Mouse (Mus musculus): ENCODE results near the gene Hist1h2ai.

DNA sequence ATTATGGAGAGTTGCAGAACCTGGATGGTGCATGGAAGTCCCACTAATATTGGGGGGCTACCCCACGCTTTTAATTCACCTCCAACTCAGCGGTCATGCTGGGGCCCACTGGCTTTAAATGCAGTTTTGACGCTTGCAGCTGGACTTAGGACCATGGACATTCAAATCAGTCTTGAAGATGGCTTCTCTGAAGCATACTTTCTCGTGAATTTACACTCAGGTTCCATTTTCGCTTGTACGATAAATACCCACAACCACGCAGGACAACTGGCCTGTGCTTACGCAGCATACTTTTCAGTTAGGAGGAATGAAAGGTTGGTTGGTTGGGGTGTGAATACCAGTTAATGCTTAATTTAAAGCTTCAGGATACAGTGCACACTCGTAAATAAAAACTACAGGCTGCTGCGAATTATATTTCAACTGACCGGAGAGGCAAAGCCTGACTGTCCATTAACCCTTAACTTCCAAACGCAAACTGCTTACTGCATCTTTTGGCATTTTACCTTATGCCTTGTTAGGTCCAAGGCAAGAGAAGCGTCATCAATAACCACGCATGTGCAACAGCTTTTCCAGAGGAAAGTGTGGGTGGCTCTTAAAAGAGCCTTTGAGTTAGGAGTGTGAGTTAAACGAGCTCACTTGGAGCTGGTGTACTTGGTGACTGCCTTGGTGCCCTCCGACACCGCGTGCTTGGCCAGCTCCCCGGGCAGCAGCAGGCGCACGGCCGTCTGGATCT lies 925 bp upstream of the Hist1h2ai start:
- TF ChIP-seq CTCF (IDR thresholded peaks at IDR 0.05; ENCODE audit: low read depth), result no peak
- TF ChIP-seq EP300 (IDR thresholded peaks at IDR 0.05; ENCODE audit: low read depth), result no peak

Data from liver, postnatal 0 days (tissue).